Comparison of ENCODE assay signal across 31 mouse cellular contexts in the genomic region with DNA sequence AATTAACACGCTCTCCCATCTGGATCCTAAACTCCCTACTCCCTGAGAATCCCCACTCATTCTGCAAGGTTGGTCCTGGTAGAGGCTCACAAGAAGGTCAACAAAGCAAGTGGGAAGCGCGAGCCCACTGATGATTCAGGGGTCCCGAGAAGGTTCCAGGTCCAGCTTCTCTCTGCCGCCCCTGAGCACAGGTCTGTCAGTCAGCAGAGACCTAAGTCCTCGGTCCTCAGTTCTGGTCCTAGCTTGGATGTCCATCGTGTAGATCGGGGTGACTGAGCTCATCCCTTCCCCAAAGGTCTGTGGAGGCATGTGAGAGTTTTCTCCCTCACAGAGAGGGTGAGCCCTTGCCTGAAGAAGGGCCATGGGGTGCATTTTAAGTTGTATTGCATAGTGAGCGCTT. TPM values are rescaled to one million over a fixed set of nuclear protein-coding genes. Genes with fewer than 3 reads are reported as not detected.
DNase-seq lines count a peak whose midpoint lies in the region; ATAC-seq lines count a peak whose summit lies in the region.
"Had no signal": no experiment of that assay in that cellular context is flagged by ENCODE, and none has a peak within 500 bp of the region (broad histone marks: within the 10 kb centered on the region; RNA-seq: fewer than 3 reads in every experiment).

No protein-coding gene starts in this region.

- 82% methylated on average over 9 of the region's 9 CpGs for WGBS in heart, embryonic 10.5 days
- 88% methylated on average over 9 of the region's 9 CpGs for WGBS in midbrain, embryonic 10.5 days
- 90% methylated on average over 9 of the region's 9 CpGs for WGBS in midbrain, embryonic 14.5 days

- no peak overlapping the region for H3K4me3 ChIP-seq in heart, embryonic 10.5 days
- H3K4me3 ChIP-seq in midbrain, embryonic 10.5 days: no peak overlapping the region
- no peak overlapping the region for H3K4me3 ChIP-seq in midbrain, embryonic 14.5 days (replicated peaks; ENCODE audit: low read depth, low read length)
- H3K4me3 ChIP-seq: embryonic facial prominence, embryonic 13.5 days; embryonic facial prominence, embryonic 15.5 days; erythroblast, embryonic 14.5 days; forebrain, embryonic 10.5 days; forebrain, embryonic 12.5 days had no signal

- peaks cover 5% of the 10 kb centered on the region; the same call in 1 of the 2 replicates for H3K4me1 ChIP-seq in heart, embryonic 10.5 days
- peaks cover 4% of the 10 kb centered on the region for H3K4me1 ChIP-seq in midbrain, embryonic 10.5 days
- H3K4me1 ChIP-seq in midbrain, embryonic 14.5 days (ENCODE audit: control insufficient read depth, insufficient read depth, low read length): 0 out of 2 replicates have a peak, but pooled peaks cover 3% of the 10 kb centered on the region
- H3K4me1 ChIP-seq: embryonic facial prominence, embryonic 13.5 days had no signal

- H3K9me3 ChIP-seq in heart, embryonic 10.5 days: no peaks in the 10 kb centered on the region
- no peaks in the 10 kb centered on the region for H3K9me3 ChIP-seq in midbrain, embryonic 10.5 days (replicated peaks)
- no peaks in the 10 kb centered on the region for H3K9me3 ChIP-seq in midbrain, embryonic 14.5 days (ENCODE audit: control insufficient read depth, low read length)
- H3K9me3 ChIP-seq: embryonic facial prominence, embryonic 13.5 days; embryonic facial prominence, embryonic 15.5 days; forebrain, embryonic 10.5 days; forebrain, embryonic 12.5 days; G1E had no signal

- H3K4me2 ChIP-seq in midbrain, embryonic 14.5 days (ENCODE audit: low read length): no peak overlapping the region
- H3K4me2 ChIP-seq: embryonic facial prominence, embryonic 13.5 days; embryonic facial prominence, embryonic 15.5 days; forebrain, embryonic 12.5 days had no signal

- H3K27ac ChIP-seq in heart, embryonic 10.5 days: no peak overlapping the region
- H3K27ac ChIP-seq in midbrain, embryonic 10.5 days (replicated peaks): no peak overlapping the region
- H3K27ac ChIP-seq in midbrain, embryonic 14.5 days (replicated peaks; ENCODE audit: low read depth, low read length): no peak overlapping the region
- H3K27ac ChIP-seq: embryonic facial prominence, embryonic 13.5 days; embryonic facial prominence, embryonic 15.5 days; forebrain, embryonic 10.5 days; forebrain, embryonic 12.5 days had no signal

- H3K36me3 ChIP-seq in heart, embryonic 10.5 days: no peaks in the 10 kb centered on the region
- H3K36me3 ChIP-seq in midbrain, embryonic 10.5 days: no peaks in the 10 kb centered on the region
- no peaks in the 10 kb centered on the region for H3K36me3 ChIP-seq in midbrain, embryonic 14.5 days (ENCODE audit: control insufficient read depth, insufficient read depth, low read length)
- H3K36me3 ChIP-seq: embryonic facial prominence, embryonic 13.5 days; embryonic facial prominence, embryonic 15.5 days; forebrain, embryonic 10.5 days; forebrain, embryonic 12.5 days; G1E had no signal

- DNase-seq in heart, embryonic 10.5 days (ENCODE audit: low spot score): peak; percentile 68
- DNase-seq in heart, adult 8-10 months (ENCODE audit: low spot score): no peak
- peak; percentile 10 for DNase-seq in midbrain, embryonic 10.5 days (ENCODE audit: low spot score)
- no peak for DNase-seq in midbrain, embryonic 14.5 days
- DNase-seq in 3134 (ENCODE audit: extremely low read depth, insufficient read length, low spot score) (peak; percentile 13), MN1 (ENCODE audit: low spot score) (no peak)
- DNase-seq: adrenal gland, adult 2 months; adrenal gland, postnatal 10 days; adrenal gland, postnatal 25 days; B cell, adult 2 months; cerebellum, adult 11 months; cerebellum, adult 18-20 months; cerebellum, adult 8-10 months; cerebellum, adult 9-11 months; cerebellum, postnatal 14 days; cerebellum, postnatal 36 days; embryo, embryonic 11 days had no signal

- ATAC-seq in midbrain, embryonic 14.5 days (ENCODE audit: low FRiP score, low TSS enrichment): no peak
- ATAC-seq: CD4-positive, CD25-positive, alpha-beta regulatory T cell, adult 4 months; forebrain, embryonic 14.5 days had no signal

- peaks cover 20% of the 10 kb centered on the region; the same call in 1 of the 2 replicates for H3K27me3 ChIP-seq in heart, embryonic 10.5 days (ENCODE audit: insufficient read depth, poor library complexity, severe bottlenecking)
- peaks cover 19% of the 10 kb centered on the region for H3K27me3 ChIP-seq in midbrain, embryonic 10.5 days (ENCODE audit: low read depth, poor library complexity, severe bottlenecking)
- H3K27me3 ChIP-seq in midbrain, embryonic 14.5 days (ENCODE audit: control insufficient read depth, insufficient read depth, low read length): no peaks in the 10 kb centered on the region
- H3K27me3 ChIP-seq: CH12.LX had no signal

- no peak overlapping the region for H3K9ac ChIP-seq in midbrain, embryonic 14.5 days (replicated peaks; ENCODE audit: low read length)
- H3K9ac ChIP-seq: embryonic facial prominence, embryonic 13.5 days; embryonic facial prominence, embryonic 15.5 days; forebrain, embryonic 12.5 days had no signal

RNA-seq across cellular contexts. Expression of a gene that starts 8.7 kb away (rescaled TPM):
- 0.11 TPM in 1 of 2 replicates, not detected in the other for polyA plus RNA-seq in heart, embryonic 10.5 days (2016; fragmentation: Nextera tagmentation; extraction: Ambion mirVana)
- total RNA-seq in heart, adult 8-10 months (2022): not detected
- 0.05 and 0.11 TPM in 2 replicates for polyA plus RNA-seq in midbrain, embryonic 10.5 days (2016; fragmentation: Nextera tagmentation; extraction: Ambion mirVana)
- 0.20 TPM in 1 of 2 replicates, not detected in the other for polyA plus RNA-seq in midbrain, embryonic 14.5 days (2014; fragmentation: Nextera tagmentation; extraction: Ambion mirVana)
- total RNA-seq: adrenal gland, adult 2 months; adrenal gland, postnatal 10 days; adrenal gland, postnatal 25 days; adrenal gland, postnatal 4 days; CH12.LX; common myeloid progenitor, adult 5-6 weeks had no signal
- polyA plus RNA-seq: adrenal gland, adult 2 months; brain, embryonic 14.5 days; CD4-positive, CD25-positive, alpha-beta regulatory T cell, adult 4 months; embryonic facial prominence, embryonic 11.5 days; embryonic facial prominence, embryonic 13.5 days; embryonic facial prominence, embryonic 15.5 days; erythroblast, embryonic 14.5 days; forebrain, embryonic 12.5 days; forebrain, embryonic 14.5 days; forebrain, embryonic 16.5 days; G1E had no signal

RNA-seq across cellular contexts. Expression of a gene that starts 20.0 kb away (rescaled TPM):
- 0.04 TPM in 2 replicates for polyA plus RNA-seq in heart, embryonic 10.5 days (2016; fragmentation: Nextera tagmentation; extraction: Ambion mirVana)
- total RNA-seq in heart, adult 8-10 months (2022): not detected
- polyA plus RNA-seq in midbrain, embryonic 10.5 days (2016; fragmentation: Nextera tagmentation; extraction: Ambion mirVana): 0.11 and 0.17 TPM in 2 replicates
- 0.14 and 0.22 TPM in 2 replicates for polyA plus RNA-seq in midbrain, embryonic 14.5 days (2014; fragmentation: Nextera tagmentation; extraction: Ambion mirVana)
- total RNA-seq: adrenal gland, adult 2 months; adrenal gland, postnatal 10 days; adrenal gland, postnatal 25 days; adrenal gland, postnatal 4 days; CH12.LX; common myeloid progenitor, adult 5-6 weeks; G1E had no signal
- polyA plus RNA-seq: adrenal gland, adult 2 months; brain, embryonic 14.5 days; CD4-positive, CD25-positive, alpha-beta regulatory T cell, adult 4 months; embryonic facial prominence, embryonic 11.5 days; erythroblast, embryonic 14.5 days; forebrain, embryonic 14.5 days; G1E had no signal

RNA-seq across cellular contexts. Expression of a gene that starts 26.5 kb away (rescaled TPM):
- not detected in 2 replicates for polyA plus RNA-seq in heart, embryonic 10.5 days (2016; fragmentation: Nextera tagmentation; extraction: Ambion mirVana)
- total RNA-seq in heart, adult 8-10 months (2022): not detected
- polyA plus RNA-seq in midbrain, embryonic 10.5 days (2016; fragmentation: Nextera tagmentation; extraction: Ambion mirVana): not detected in 2 replicates
- not detected in 2 replicates for polyA plus RNA-seq in midbrain, embryonic 14.5 days (2014; fragmentation: Nextera tagmentation; extraction: Ambion mirVana)
- total RNA-seq: adrenal gland, adult 2 months; adrenal gland, postnatal 10 days; adrenal gland, postnatal 25 days; adrenal gland, postnatal 4 days; CH12.LX; common myeloid progenitor, adult 5-6 weeks; G1E had no signal
- polyA plus RNA-seq: adrenal gland, adult 2 months; brain, embryonic 14.5 days; CD4-positive, CD25-positive, alpha-beta regulatory T cell, adult 4 months; embryonic facial prominence, embryonic 11.5 days; embryonic facial prominence, embryonic 13.5 days; embryonic facial prominence, embryonic 15.5 days; erythroblast, embryonic 14.5 days; forebrain, embryonic 10.5 days; forebrain, embryonic 12.5 days; forebrain, embryonic 14.5 days; forebrain, embryonic 16.5 days; G1E had no signal

RNA-seq across cellular contexts. Expression of a gene that starts 26.6 kb away (rescaled TPM):
- polyA plus RNA-seq in heart, embryonic 10.5 days (2016; fragmentation: Nextera tagmentation; extraction: Ambion mirVana): 0.19 and 0.22 TPM in 2 replicates
- total RNA-seq in heart, adult 8-10 months (2022): not detected
- polyA plus RNA-seq in midbrain, embryonic 10.5 days (2016; fragmentation: Nextera tagmentation; extraction: Ambion mirVana): 0.35 TPM in 2 replicates
- 0.61 and 0.74 TPM in 2 replicates for polyA plus RNA-seq in midbrain, embryonic 14.5 days (2014; fragmentation: Nextera tagmentation; extraction: Ambion mirVana)
- total RNA-seq: adrenal gland, adult 2 months; adrenal gland, postnatal 10 days; adrenal gland, postnatal 25 days; adrenal gland, postnatal 4 days; CH12.LX; common myeloid progenitor, adult 5-6 weeks had no signal
- polyA plus RNA-seq: adrenal gland, adult 2 months; brain, embryonic 14.5 days; erythroblast, embryonic 14.5 days; forebrain, embryonic 14.5 days; G1E had no signal

RNA-seq across cellular contexts. Expression of a gene that starts 32.6 kb away (rescaled TPM):
- not detected in 2 replicates for polyA plus RNA-seq in heart, embryonic 10.5 days (2016; fragmentation: Nextera tagmentation; extraction: Ambion mirVana)
- total RNA-seq in heart, adult 8-10 months (2022): not detected
- polyA plus RNA-seq in midbrain, embryonic 10.5 days (2016; fragmentation: Nextera tagmentation; extraction: Ambion mirVana): not detected in 2 replicates
- not detected in 2 replicates for polyA plus RNA-seq in midbrain, embryonic 14.5 days (2014; fragmentation: Nextera tagmentation; extraction: Ambion mirVana)
- total RNA-seq: adrenal gland, adult 2 months; adrenal gland, postnatal 10 days; adrenal gland, postnatal 25 days; adrenal gland, postnatal 4 days; CH12.LX; common myeloid progenitor, adult 5-6 weeks had no signal
- polyA plus RNA-seq: adrenal gland, adult 2 months; brain, embryonic 14.5 days; CD4-positive, CD25-positive, alpha-beta regulatory T cell, adult 4 months; embryonic facial prominence, embryonic 11.5 days; embryonic facial prominence, embryonic 13.5 days; erythroblast, embryonic 14.5 days; forebrain, embryonic 10.5 days; forebrain, embryonic 12.5 days; forebrain, embryonic 14.5 days; forebrain, embryonic 16.5 days; G1E had no signal

Comparison
In these comparisons a context has a peak if more than half of its experiments do, and no peak if none do; other contexts are left out.
1. DNase-seq: peak in heart, embryonic 10.5 days (single experiment), midbrain, embryonic 10.5 days (single experiment) and 3134 (single experiment); none in heart, adult 8-10 months (single experiment), midbrain, embryonic 14.5 days (single experiment) and MN1 (single experiment).